Mouse (Mus musculus) forebrain, embryonic 10.5 days (tissue): ENCODE results near the gene Gm3424. TPM values are rescaled to one million over a fixed set of nuclear protein-coding genes. Genes with fewer than 3 reads are reported as not detected.
"Not testable (repeated sequence)": the region's sequence is repeated elsewhere in the genome, so short reads cannot be mapped to it uniquely, and the experiment has no call there.

ENCODE experiments used
- DNase-seq: peaks from one replicate; pipeline ENCODE4 v3.0.0-alpha.2; 2017; ENCODE audit warnings: low spot score; ENCODE audit errors: extremely low spot score
- H3K27ac ChIP-seq: fragments of 300-500 bp; sonication (generic); 2 replicates; pipeline ENCODE4 v1.5.1; 2016; ENCODE audit warnings: mild to moderate bottlenecking
- H3K27me3 ChIP-seq: fragments of 300-500 bp; sonication (generic); 2 replicates; pipeline ENCODE4 v1.6.1; 2016; ENCODE audit warnings: mild to moderate bottlenecking; ENCODE audit not compliant: poor library complexity, severe bottlenecking
- H3K36me3 ChIP-seq: fragments of 300-500 bp; sonication (generic); replicated peaks from 2 replicates; pipeline ENCODE4 v1.6.1; 2016; ENCODE audit warnings: mild to moderate bottlenecking, moderate library complexity
- H3K4me1 ChIP-seq: fragments of 300-500 bp; sonication (generic); 2 replicates; pipeline ENCODE4 v1.6.1; 2016
- H3K4me3 ChIP-seq: fragments of 300-500 bp; sonication (generic); 2 replicates; pipeline ENCODE4 v1.5.1; 2016; ENCODE audit warnings: mild to moderate bottlenecking, moderate library complexity
- H3K9me3 ChIP-seq: fragments of 300-500 bp; sonication (generic); 2 replicates; pipeline ENCODE4 v1.6.1; 2016; ENCODE audit warnings: mild to moderate bottlenecking, moderate library complexity
- WGBS: fragments of 180-500 bp; shearing (Covaris S2); methylation state at CpG from one replicate; pipeline ENCODE4 v1.1.7; 2016; 5-methylcytosine and 5-hydroxymethylcytosine counted together
- polyA plus RNA-seq: library from polyadenylated mRNA; unstranded; fragments of >200 nt; fragmentation: Nextera tagmentation; extraction: Ambion mirVana; gene quantifications from 2 replicates; pipeline ENCODE4 v1.2.1, GENCODE M21; 2016

Gm3424 gene
- polyA plus RNA-seq = not detected in 2 replicates

GRCm38 (mm10) chr14:5830229-5830628 is at the start of gene Gm3424:
Gene Gm3424 (minus strand): TSS chr14:5830329.
- no CpG with 5 or more reads among the region's 3 CpGs for WGBS
- not testable (repeated sequence) for H3K36me3 ChIP-seq, H3K4me3 ChIP-seq, DNase-seq, H3K27ac ChIP-seq, H3K9me3 ChIP-seq, H3K27me3 ChIP-seq, H3K4me1 ChIP-seq

- peak; percentile 17 for DNase-seq
- H3K9me3 ChIP-seq, H3K36me3 ChIP-seq, H3K4me1 ChIP-seq, H3K27me3 ChIP-seq: not testable (repeated sequence)
- under 1% methylated on average over 21 of the region's 28 CpGs for whole genome bisulfite sequencing
- peak overlapping the region; percentile 67; the same call in 1 of the 2 replicates for H3K27ac ChIP-seq
- peak overlapping the region; percentile 56 for H3K4me3 ChIP-seq
These were observed 49.7 kb upstream of the Gm3424 start for GRCm38 (mm10) chr14:5879791-5880190.

- H3K4me3 ChIP-seq, H3K27me3 ChIP-seq, H3K36me3 ChIP-seq, H3K4me1 ChIP-seq, H3K27ac ChIP-seq, H3K9me3 ChIP-seq: not testable (repeated sequence)
- DNase-seq = peak; percentile 60
- WGBS = 11% methylated on average over 7 of the region's 11 CpGs
These were observed 49.0 kb upstream of the Gm3424 start for GRCm38 (mm10) chr14:5879136-5879535.

GRCm38 (mm10) chr14:5855911-5856310 is 25.8 kb upstream of the Gm3424 start:
- not testable (repeated sequence) for H3K4me1 ChIP-seq, DNase-seq, H3K27ac ChIP-seq, H3K36me3 ChIP-seq, H3K27me3 ChIP-seq, H3K4me3 ChIP-seq, H3K9me3 ChIP-seq
- 90% methylated on average over 3 of the region's 3 CpGs for WGBS

GRCm38 (mm10) chr14:5812699-5813356 is 17.3 kb downstream of the Gm3424 start:
- H3K36me3 ChIP-seq, H3K27me3 ChIP-seq, H3K4me1 ChIP-seq, H3K27ac ChIP-seq, H3K9me3 ChIP-seq, DNase-seq, H3K4me3 ChIP-seq: not testable (repeated sequence)
- WGBS = no CpG with 5 or more reads among the region's 47 CpGs

GRCm38 (mm10) chr14:5807882-5808281 is 22.2 kb downstream of the Gm3424 start, which contains the start of gene Gm3383:
Gene Gm3383 (minus strand): TSS chr14:5807982.
- not testable (repeated sequence) for H3K9me3 ChIP-seq, H3K27ac ChIP-seq, H3K27me3 ChIP-seq, H3K36me3 ChIP-seq, H3K4me1 ChIP-seq, H3K4me3 ChIP-seq, DNase-seq
- WGBS = no CpG with 5 or more reads among the region's 3 CpGs

Other genes starting within 250 kb of the Gm3424 start
- gene Gm8265, start 197.3 kb downstream of the Gm3424 start, polyA plus RNA-seq = not detected in 2 replicates
- gene Gm9603, start 142.9 kb downstream of the Gm3424 start, polyA plus RNA-seq = not detected in 2 replicates
- 0.47 TPM in 1 of 2 replicates, not detected in the other for gene Gm3373, start 88.8 kb downstream of the Gm3424 start, polyA plus RNA-seq
- 1.6 TPM in 2 replicates for gene Gm3383, start 22.3 kb downstream of the Gm3424 start, polyA plus RNA-seq
- 0.09 and 0.12 TPM in 2 replicates for gene Gm8237, start 50.1 kb upstream of the Gm3424 start, polyA plus RNA-seq
- gene Gm3248, start 131.4 kb upstream of the Gm3424 start, polyA plus RNA-seq = 0.26 and 0.59 TPM in 2 replicates
- gene Gm3453, start 148.8 kb upstream of the Gm3424 start, polyA plus RNA-seq = not detected in 2 replicates
- not detected in 2 replicates for gene Gm6337, start 227.9 kb upstream of the Gm3424 start, polyA plus RNA-seq